ENCODE assay signal across 32 mouse cellular contexts in the genomic region with DNA sequence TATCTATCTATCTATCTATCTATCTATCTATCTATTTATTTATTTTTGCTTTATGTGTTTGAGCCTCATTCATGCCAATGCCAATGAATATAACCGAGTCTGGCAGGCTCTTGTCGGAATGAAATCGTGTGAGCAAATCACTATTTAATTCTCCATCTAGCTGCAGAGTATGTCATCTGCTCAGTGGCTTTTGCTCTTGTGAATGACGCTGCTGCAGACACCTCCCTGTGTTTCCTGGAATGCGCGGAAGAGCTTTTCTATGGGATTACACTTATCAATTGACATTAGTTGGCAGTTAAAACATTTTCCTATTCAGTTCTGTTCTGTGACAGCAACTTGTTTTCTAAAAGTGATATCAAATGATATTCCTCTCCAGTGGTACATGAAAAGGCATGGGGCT.
"Had no signal": no experiment of that assay in that cellular context is flagged by ENCODE, and none has a peak within 500 bp of the region (broad histone marks: within the 10 kb centered on the region; RNA-seq: fewer than 3 reads in every experiment).

No protein-coding gene starts in this region.

- H3K4me1 ChIP-seq: heart, embryonic 13.5 days; heart, embryonic 15.5 days; hindbrain, embryonic 10.5 days; hindbrain, embryonic 12.5 days; hindbrain, embryonic 13.5 days; hindbrain, embryonic 15.5 days; intestine, embryonic 15.5 days; kidney, embryonic 15.5 days had no signal

- H3K4me2 ChIP-seq: heart, embryonic 13.5 days; heart, embryonic 15.5 days; hindbrain, embryonic 12.5 days; hindbrain, embryonic 13.5 days; hindbrain, embryonic 15.5 days; intestine, embryonic 15.5 days; kidney, embryonic 15.5 days had no signal

- H3K9ac ChIP-seq: heart, embryonic 13.5 days; heart, embryonic 15.5 days; hindbrain, embryonic 12.5 days; hindbrain, embryonic 13.5 days; hindbrain, embryonic 15.5 days; intestine, embryonic 15.5 days; kidney, embryonic 15.5 days had no signal

- DNase-seq: heart, postnatal 10 days; heart, postnatal 14 days; heart, postnatal 36 days; heart, postnatal 4 days; kidney, adult 11 months; kidney, adult 18-20 months; kidney, adult 2 months; kidney, adult 8-10 months; kidney, adult 9 months; kidney, postnatal 10 days; kidney, postnatal 14 days; kidney, postnatal 25 days; kidney, postnatal 36 days; kidney, postnatal 4 days; layer of hippocampus, adult 9-11 months; layer of hippocampus, postnatal 36 days had no signal

- ATAC-seq: hindbrain, embryonic 16.5 days; hindbrain, postnatal 0 days; inflammation-experienced regulatory T-cells, adult 6 months; intestine, embryonic 15.5 days; intestine, embryonic 16.5 days; intestine, postnatal 0 days had no signal

- H3K4me3 ChIP-seq: heart, embryonic 13.5 days; heart, embryonic 15.5 days; hindbrain, embryonic 10.5 days; hindbrain, embryonic 12.5 days; hindbrain, embryonic 13.5 days; hindbrain, embryonic 15.5 days; intestine, embryonic 15.5 days; kidney, embryonic 15.5 days; layer of hippocampus, adult 2 months; left cerebral cortex, adult 2 months had no signal

- H3K9me3 ChIP-seq: heart, embryonic 13.5 days; heart, embryonic 15.5 days; hindbrain, embryonic 10.5 days; hindbrain, embryonic 12.5 days; hindbrain, embryonic 13.5 days; hindbrain, embryonic 15.5 days; intestine, embryonic 15.5 days; kidney, embryonic 15.5 days had no signal

- H3K27me3 ChIP-seq: heart, embryonic 13.5 days; heart, embryonic 15.5 days; hindbrain, embryonic 12.5 days; hindbrain, embryonic 13.5 days; hindbrain, embryonic 15.5 days; intestine, embryonic 15.5 days; kidney, embryonic 15.5 days had no signal

- H3K27ac ChIP-seq: heart, embryonic 13.5 days; heart, embryonic 15.5 days; hindbrain, embryonic 10.5 days; hindbrain, embryonic 12.5 days; hindbrain, embryonic 13.5 days; hindbrain, embryonic 15.5 days; hindbrain, postnatal 0 days; intestine, embryonic 15.5 days; kidney, embryonic 15.5 days; kidney, postnatal 0 days; layer of hippocampus, adult 2 months; left cerebral cortex, adult 2 months had no signal

- H3K36me3 ChIP-seq: heart, embryonic 13.5 days; heart, embryonic 15.5 days; hindbrain, embryonic 10.5 days; hindbrain, embryonic 12.5 days; hindbrain, embryonic 13.5 days; hindbrain, embryonic 15.5 days; intestine, embryonic 15.5 days; kidney, embryonic 15.5 days had no signal
